8 mouse cellular contexts compared by ENCODE assay signal in the genomic region with DNA sequence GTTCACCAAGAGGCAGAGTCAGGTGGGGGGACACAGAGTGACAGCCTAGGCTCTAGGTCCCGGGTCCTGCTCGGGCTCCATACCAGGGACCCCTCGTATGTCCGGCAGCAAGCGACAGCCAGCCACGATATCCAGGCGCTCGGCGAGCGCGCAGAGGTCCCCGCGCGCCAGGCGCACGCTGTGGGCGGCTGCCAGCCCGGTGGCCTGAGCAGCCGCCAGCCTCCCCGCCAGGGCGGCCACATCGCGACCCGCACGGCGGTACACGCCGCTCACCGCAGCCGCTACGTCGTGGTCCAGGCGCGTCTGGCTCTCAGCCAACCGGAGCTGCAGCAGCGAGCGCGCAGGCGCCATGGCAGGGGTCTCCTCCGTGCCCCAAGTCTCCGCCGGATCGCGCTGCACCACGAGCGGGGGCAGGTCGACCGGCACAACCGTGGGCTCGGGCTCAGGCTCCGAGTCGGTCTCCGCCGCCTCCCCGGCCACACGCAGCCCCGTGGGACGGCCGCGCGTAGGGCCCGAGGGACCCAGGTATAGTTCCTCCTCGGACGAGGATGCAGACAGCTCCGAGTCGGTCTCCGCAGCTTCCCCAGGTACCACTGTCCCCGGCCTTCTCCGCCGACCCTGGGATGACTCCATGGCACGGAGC. TPM values are rescaled to one million over a fixed set of nuclear protein-coding genes. Genes with fewer than 3 reads are reported as not detected.
DNase-seq lines count a peak whose midpoint lies in the region; ATAC-seq lines count a peak whose summit lies in the region.

No protein-coding gene starts in this region.

- H3K27me3 ChIP-seq in liver, embryonic 12.5 days (replicated peaks) = no peaks in the 10 kb centered on the region
- H3K27me3 ChIP-seq in neural tube, embryonic 13.5 days = no peaks in the 10 kb centered on the region

- peak overlapping the region; percentile 99 for H3K4me2 ChIP-seq in liver, embryonic 12.5 days
- peak overlapping the region; percentile 84 for H3K4me2 ChIP-seq in neural tube, embryonic 13.5 days

- H3K4me1 ChIP-seq in liver, embryonic 12.5 days = peaks cover 38% of the 10 kb centered on the region
- peaks cover 25% of the 10 kb centered on the region for H3K4me1 ChIP-seq in neural tube, embryonic 13.5 days (replicated peaks)

- H3K9ac ChIP-seq in liver, embryonic 12.5 days = peak overlapping the region; percentile 78
- peak overlapping the region; percentile 77 for H3K9ac ChIP-seq in neural tube, embryonic 13.5 days

- ATAC-seq in liver, embryonic 12.5 days = no peak
- ATAC-seq in neural tube, embryonic 13.5 days (ENCODE audit: low read depth) = peak; percentile 25; the same call in 1 of the 2 replicates

- DNase-seq in adrenal gland, adult (ENCODE audit: inconsistent age in 2 of 2, low spot score in 1 of 2) = peak; percentile 73 to 84
- DNase-seq in adrenal gland, adult 8-10 months = no peak
- peak; percentile 60 for DNase-seq in CD4-positive helper T cell, adult 2 months (ENCODE audit: low read depth, low spot score)
- DNase-seq in embryo, embryonic 10 days (ENCODE audit: low spot score) = peak; percentile 88
- peak; percentile 36 to 42 for DNase-seq in heart, postnatal 36 days
- peak; percentile 60 for DNase-seq in thymus, postnatal 25 days

- peaks cover 6% of the 10 kb centered on the region for H3K36me3 ChIP-seq in liver, embryonic 12.5 days
- H3K36me3 ChIP-seq in neural tube, embryonic 13.5 days = no peaks in the 10 kb centered on the region

- peak overlapping the region; percentile 84 for H3K27ac ChIP-seq in liver, embryonic 12.5 days
- H3K27ac ChIP-seq in neural tube, embryonic 13.5 days (replicated peaks) = peak overlapping the region; percentile 78

- H3K9me3 ChIP-seq in liver, embryonic 12.5 days (replicated peaks) = no peaks in the 10 kb centered on the region
- H3K9me3 ChIP-seq in neural tube, embryonic 13.5 days = no peaks in the 10 kb centered on the region

- intact Hi-C loops in heart, postnatal 36 days (cut with DNase I) = loop anchor here (1.0 to 2.0 kb wide), 2 partner anchors 48 to 66 kb away; no protein-coding TSS in a partner anchor

- WGBS in liver, embryonic 12.5 days (ENCODE audit: insufficient replicate concordance) = under 1% methylated on average over 71 of the region's 71 CpGs
- WGBS in neural tube, embryonic 13.5 days = under 1% methylated on average over 69 of the region's 71 CpGs

- H3K4me3 ChIP-seq in liver, embryonic 12.5 days = peak overlapping the region; percentile 71
- H3K4me3 ChIP-seq in neural tube, embryonic 13.5 days = peak overlapping the region; percentile 61

RNA-seq across cellular contexts. Expression of gene Bloc1s3, which starts 1.1 kb away (rescaled TPM):
- total RNA-seq in adrenal gland, adult 8-10 months (2022) = 10 to 100 TPM; 12.7 to 15.4 (median 13.6) TPM
- 1 to 10 TPM; 2.3 to 2.5 TPM for total RNA-seq in heart, postnatal 36 days (2021)
- polyA plus RNA-seq in liver, embryonic 12.5 days (2016; fragmentation: Nextera tagmentation; extraction: Ambion mirVana) = 2.1 TPM in 2 replicates
- 3.5 and 3.6 TPM in 2 replicates for polyA plus RNA-seq in neural tube, embryonic 13.5 days (2015; fragmentation: Nextera tagmentation; extraction: Ambion mirVana)

RNA-seq across cellular contexts. Expression of gene Trappc6a, which starts 1.1 kb away (rescaled TPM):
- 100 to 1,000 TPM in 1 of 4 experiments, 10 to 100 TPM in 3; 77.7 to 107 (median 90.3) TPM for total RNA-seq in adrenal gland, adult 8-10 months (2022)
- 10 to 100 TPM; 32.9 to 37.4 TPM for total RNA-seq in heart, postnatal 36 days (2021)
- polyA plus RNA-seq in liver, embryonic 12.5 days (2016; fragmentation: Nextera tagmentation; extraction: Ambion mirVana) = 68.4 and 68.6 TPM in 2 replicates
- 46.4 and 49.0 TPM in 2 replicates for polyA plus RNA-seq in neural tube, embryonic 13.5 days (2015; fragmentation: Nextera tagmentation; extraction: Ambion mirVana)

RNA-seq across cellular contexts. Expression of gene Nkpd1, which starts 10.5 kb away (rescaled TPM):
- total RNA-seq in adrenal gland, adult 8-10 months (2022) = under 1 TPM in 2 of 4 experiments, not detected in 2; 0.13 to 0.31 TPM
- not detected for total RNA-seq in heart, postnatal 36 days (2021)
- polyA plus RNA-seq in liver, embryonic 12.5 days (2016; fragmentation: Nextera tagmentation; extraction: Ambion mirVana) = not detected in 2 replicates
- polyA plus RNA-seq in neural tube, embryonic 13.5 days (2015; fragmentation: Nextera tagmentation; extraction: Ambion mirVana) = 0.14 TPM in 1 of 2 replicates, not detected in the other

RNA-seq across cellular contexts. Expression of gene Exoc3l2, which starts 44.0 kb away (rescaled TPM):
- total RNA-seq in adrenal gland, adult 8-10 months (2022) = 10 to 100 TPM; 31.9 to 69.2 (median 51.8) TPM
- total RNA-seq in heart, postnatal 36 days (2021) = under 1 TPM; 0.78 to 0.84 TPM
- polyA plus RNA-seq in liver, embryonic 12.5 days (2016; fragmentation: Nextera tagmentation; extraction: Ambion mirVana) = 3.6 and 3.9 TPM in 2 replicates
- 0.32 and 0.52 TPM in 2 replicates for polyA plus RNA-seq in neural tube, embryonic 13.5 days (2015; fragmentation: Nextera tagmentation; extraction: Ambion mirVana)

RNA-seq across cellular contexts. Expression of gene Mark4, which starts 48.5 kb away (rescaled TPM):
- 10 to 100 TPM; 44.4 to 53.9 (median 47.6) TPM for total RNA-seq in adrenal gland, adult 8-10 months (2022)
- 10 to 100 TPM; 25.7 to 27.2 TPM for total RNA-seq in heart, postnatal 36 days (2021)
- 3.8 and 4.2 TPM in 2 replicates for polyA plus RNA-seq in liver, embryonic 12.5 days (2016; fragmentation: Nextera tagmentation; extraction: Ambion mirVana)
- polyA plus RNA-seq in neural tube, embryonic 13.5 days (2015; fragmentation: Nextera tagmentation; extraction: Ambion mirVana) = 14.9 and 16.1 TPM in 2 replicates
